Mouse (Mus musculus) CD4-positive, CD25-positive, alpha-beta regulatory T cell, adult 4 months (primary cell): ENCODE data around the gene Tnfsf13. TPM values are rescaled to one million over a fixed set of nuclear protein-coding genes. Genes with fewer than 3 reads are reported as not detected.

Experiments
- ATAC-seq: one replicate; pipeline ENCODE4 v1.8.0; 2017
- polyA plus RNA-seq, 2 experiments: library from polyadenylated mRNA; unstranded; fragments of 100-300 nt; shearing (Covaris generic); gene quantifications; one replicate each; pipeline ENCODE4 v1.2.1; 2017

The Tnfsf13 gene
- polyA plus RNA-seq, 2 experiments from 2014 or later: not detected

DNA sequence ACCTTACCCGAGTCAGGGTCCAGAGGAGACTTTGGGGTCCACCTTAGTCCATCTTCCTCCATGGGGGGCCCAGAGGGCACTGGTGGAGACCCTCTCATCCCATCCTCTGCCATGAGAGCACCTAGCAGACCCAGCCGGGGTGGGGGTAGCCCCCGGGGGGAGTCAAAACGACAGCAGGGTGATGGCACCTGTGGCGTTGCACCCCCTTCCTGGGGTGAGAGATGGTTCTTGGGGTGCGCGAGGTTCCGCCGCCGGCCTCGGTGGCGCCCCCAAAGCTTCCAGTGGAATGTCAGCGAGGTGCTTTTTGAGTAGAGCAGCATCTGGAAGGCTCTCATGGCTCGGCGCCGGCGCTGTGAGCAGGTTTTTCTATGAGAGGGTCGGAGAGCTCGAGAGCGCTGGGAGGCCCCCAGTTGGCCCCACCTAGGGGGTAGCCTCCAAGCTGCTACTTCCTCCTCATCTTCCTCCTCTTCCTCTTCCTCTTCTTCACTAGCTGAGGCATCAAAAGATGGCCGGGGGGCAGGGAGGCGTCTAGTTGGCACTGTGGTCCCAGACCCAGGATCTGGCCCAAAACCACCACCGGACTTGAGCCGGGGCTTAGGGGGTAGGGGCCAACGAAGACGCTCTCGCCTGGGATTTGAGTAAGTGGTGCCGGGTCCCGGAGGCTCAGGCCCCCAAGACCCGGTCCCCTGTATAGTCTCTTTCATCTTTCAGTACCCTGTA, 5.3 kb downstream of the Tnfsf13 start:
- ATAC-seq: no peak

DNA sequence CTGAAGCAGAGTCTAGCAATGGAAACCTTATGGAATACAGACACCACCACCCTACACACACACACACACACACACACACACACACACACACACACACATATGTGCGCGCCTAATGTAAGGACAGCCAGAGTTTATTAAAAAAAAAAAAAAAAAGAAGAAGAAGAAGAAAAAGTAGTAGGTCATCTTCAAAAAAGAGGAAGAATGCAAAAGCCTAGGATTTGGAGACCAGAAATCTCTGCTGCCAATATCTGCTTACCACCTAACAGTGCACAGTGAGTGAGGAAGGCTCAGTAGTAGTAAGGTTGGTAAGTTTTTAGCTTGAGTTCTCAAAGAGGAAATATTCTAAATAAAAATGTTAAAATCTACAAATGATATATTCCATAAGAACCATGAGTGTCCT, 6.4 kb downstream of the Tnfsf13 start:
- no peak for ATAC-seq

DNA sequence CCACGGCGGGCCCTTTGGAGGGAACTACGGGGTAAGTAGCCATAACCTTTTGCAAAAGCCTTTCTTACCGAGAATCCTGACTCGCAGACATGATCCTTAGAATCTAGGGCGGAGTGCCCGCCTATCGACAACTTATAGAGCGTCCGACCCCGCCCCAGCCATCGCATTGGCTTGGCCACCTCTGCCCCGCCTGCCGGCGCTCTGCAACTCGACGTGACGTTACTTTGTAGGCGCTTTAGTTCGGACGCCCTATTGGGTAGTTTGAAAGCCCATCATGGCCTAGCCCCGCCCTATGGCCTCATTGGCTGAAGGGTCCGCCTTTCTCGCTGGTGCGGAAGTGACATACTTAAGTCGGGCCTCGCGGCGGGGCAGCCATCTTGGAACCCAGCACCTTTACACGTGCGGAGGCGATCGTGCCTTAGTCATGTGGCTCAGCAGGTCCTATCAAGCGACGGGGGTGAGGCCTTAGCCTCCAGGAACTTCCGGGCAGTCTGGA, 13.3 kb downstream of the Tnfsf13 start, which contains the start of gene Eif4a1:
Gene Eif4a1, minus strand, starts transcription at position 213 of the 496 bp plus-strand sequence.
- ATAC-seq: peak; percentile 89

DNA sequence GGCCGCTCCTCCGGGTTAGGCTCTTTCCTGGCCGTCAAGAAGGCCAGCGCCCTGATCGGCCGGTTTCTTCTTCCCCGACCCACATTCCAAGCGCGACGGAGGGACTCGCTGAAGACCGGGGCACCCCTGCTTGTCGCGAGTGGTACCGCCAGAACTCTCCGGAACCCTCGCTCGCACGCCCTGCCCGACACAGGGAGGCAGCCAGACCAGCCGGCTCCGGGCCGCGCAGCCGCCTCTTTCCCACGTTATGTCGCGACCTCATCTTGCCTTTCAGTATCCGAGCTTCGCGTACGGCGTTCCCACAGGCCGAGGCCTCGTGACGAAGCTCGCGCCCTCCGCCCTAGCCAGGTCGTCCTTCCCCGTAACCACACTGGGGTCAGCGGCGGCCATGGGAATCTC, 13.9 kb downstream of the Tnfsf13 start:
- ATAC-seq: no peak

DNA sequence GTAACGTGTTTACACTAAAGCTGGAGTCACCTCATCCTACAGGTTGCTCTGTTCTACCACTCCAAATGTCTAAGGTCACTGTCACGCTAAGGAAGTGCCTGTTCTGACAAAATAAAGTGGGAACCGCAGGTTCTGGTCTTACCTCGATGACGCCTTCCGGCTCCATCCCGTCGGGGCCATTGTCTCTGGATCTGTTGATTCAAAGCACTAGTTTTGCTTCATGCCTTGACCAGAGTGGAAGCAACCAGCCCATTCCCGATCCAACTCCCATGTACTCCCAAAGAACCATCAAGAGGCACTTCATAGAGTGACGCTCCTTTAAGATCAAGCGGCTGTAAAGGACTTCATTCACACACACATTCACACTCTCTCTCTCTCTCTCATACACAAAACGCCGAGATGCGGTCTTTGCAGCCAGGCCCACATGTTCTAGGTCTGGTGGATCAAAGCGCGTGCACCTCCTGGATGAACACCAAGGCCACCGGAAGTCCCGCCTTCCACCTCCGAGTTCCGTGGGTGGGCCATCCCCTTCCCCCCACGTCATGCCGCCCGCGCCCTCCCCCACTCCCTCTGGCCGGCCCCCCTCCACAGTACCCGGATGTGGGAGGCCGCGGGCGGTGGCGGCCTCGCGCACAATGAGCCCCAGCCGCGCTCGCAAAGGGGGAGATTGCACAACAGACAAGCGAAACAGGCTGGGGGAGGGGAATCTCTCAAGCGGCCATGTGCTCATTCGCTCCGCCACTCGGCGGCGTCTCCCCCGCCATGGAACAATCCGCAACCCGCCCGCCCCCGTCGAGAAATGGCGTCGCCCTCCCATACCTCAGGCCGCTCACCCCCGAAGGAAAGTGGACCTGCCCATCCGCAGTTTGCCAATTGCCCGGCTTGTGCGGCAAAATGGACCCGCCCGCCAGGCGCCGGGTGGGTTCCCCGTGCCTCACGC, 14.5 kb downstream of the Tnfsf13 start:
- ATAC-seq: peak; percentile 60

DNA sequence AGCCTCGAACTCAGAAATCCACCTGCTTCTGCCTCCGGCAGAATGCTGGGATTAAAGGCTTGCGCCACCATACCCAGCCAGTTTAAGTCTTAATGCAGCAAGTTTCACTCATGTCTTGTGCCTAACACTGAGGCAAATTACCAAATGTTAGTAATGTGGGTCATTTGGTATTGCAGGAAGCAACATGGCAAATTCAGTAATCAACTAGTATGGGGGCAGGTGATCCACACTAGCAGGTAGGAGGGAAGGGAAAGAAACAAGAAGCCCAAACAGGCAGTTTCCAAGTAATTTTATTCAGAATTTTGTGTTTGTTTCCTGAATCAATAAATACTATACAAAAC, 18.9 kb downstream of the Tnfsf13 start:
- no peak for ATAC-seq

DNA sequence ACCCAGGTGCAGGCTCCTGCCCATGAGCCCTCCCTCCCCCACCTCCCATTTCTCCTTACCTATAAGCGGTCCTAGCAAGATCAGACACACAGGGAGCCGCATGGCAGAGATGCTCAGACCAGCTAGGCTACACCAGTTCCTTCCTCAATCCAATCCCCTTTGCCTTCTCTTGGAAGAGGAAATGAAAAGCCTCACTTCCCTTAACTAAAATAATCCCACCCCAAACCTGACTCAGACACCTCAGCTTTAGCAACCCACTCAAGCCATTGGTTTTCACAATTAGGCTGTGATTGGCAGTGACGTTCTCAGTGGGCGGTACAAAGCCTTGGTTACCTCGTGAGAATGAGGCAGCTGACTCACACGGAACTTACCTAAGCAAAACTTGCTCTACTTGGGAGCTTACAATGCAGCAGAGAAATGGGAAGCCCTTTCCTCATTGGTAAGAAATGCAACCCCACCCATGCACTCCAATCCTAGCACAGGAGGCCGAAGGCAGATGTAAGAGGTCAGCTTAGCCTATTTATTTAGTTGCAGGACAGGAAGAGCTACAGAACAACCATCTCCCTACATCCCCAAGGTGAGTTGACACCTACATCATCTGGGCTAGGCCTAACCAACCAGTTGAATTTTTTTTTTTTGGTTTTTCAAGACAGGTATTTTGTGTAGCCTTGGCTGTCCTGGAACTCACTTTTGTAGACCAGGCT, 19.5 kb downstream of the Tnfsf13 start, which contains the start of gene Cd68:
Gene Cd68, minus strand, starts transcription at position 193 of the 704 bp plus-strand sequence.
- no peak for ATAC-seq

DNA sequence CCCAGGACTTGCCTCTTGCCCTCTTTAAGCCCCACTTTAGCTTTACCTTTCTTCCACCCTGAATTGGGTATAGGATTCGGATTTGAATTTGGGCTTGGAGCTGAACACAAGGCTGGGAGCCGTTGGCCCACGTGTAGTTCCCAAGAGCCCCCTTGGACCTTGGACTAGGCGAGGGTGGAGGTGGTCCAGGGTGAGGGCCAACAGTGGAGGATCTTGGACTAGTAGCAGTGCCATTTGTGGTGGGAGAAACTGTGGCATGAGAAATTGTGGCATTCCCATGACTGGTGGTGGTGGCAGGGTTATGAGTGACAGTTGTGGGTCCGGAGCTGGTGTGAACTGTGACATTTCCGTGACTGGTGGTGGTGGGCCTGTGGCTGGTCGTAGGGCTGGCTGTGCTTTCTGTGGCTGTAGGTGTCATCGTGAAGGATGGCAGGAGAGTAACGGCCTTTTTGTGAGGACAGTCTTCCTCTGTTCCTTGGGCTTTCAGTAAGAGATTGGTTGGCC, 20.1 kb downstream of the Tnfsf13 start:
- no peak for ATAC-seq

DNA sequence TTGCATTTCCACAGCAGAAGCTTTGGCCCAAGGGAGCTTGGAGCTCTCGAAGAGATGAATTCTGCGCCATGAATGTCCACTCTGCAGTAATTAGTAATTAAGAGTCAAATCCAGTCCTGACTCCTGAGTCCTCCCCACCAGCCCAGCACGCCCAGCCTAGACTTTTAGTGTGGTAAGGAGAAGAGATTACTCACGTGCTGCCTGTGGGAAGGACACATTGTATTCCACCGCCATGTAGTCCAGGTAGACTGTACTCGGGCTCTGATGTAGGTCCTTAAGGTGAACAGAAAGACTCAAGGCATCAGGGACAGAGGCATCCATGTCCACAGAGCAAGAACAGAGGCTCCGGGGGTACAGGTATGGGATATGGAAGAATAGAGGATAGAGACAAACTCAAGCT, 20.7 kb downstream of the Tnfsf13 start:
- no peak for ATAC-seq

DNA sequence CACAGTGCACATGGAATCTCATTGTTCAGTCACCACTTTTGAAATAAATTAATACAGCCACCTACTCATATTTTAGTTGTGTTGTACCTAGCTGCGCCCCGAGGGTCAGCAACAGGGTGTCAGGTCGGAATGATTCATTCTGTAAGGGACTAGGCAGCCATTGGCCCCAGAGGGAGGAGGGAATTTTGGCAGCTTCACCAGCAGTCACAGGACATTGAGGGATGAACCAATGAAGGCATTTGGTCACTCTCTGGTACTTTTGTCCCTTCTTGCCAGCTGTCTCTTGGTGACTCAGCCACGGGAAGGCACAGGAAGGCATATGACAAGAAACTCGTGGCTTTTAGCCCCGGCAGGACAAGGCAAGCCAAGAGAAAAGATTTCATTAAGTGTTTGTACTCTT, 21.8 kb downstream of the Tnfsf13 start:
- ATAC-seq: no peak

DNA sequence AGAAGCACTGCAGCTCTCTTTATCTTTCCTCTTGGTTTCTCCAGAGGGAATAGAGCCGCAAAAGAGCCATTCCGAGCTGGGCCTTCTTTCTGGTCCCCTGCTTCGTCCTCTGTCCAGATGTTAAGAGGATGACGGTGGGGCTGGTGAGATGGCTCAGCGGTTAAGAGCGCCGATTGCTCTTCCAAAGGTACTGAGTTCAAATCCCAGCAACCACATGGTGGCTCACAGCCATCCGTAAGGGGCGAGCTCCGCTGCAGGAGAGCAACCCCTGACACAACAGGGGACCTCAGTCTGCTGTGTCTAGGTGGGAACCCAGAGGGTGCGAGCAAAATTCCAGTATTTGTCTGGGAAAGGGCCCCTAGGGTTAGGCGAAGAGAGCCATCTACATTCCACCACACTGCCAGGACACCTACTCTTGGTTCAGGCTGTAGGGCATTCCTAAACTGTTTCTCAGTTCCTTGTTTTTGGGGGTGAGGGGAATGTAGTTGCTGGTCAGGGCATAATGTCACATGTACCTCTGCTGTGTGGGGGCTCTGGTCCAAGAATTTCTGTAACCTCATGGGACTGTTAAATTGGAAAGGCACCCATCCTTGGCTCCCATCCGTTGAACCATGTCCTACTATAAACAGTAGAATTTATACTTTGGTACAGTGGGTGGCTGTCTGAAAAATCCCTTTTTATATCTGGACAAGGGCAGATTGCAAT, 22.5 kb downstream of the Tnfsf13 start:
- no peak for ATAC-seq

DNA sequence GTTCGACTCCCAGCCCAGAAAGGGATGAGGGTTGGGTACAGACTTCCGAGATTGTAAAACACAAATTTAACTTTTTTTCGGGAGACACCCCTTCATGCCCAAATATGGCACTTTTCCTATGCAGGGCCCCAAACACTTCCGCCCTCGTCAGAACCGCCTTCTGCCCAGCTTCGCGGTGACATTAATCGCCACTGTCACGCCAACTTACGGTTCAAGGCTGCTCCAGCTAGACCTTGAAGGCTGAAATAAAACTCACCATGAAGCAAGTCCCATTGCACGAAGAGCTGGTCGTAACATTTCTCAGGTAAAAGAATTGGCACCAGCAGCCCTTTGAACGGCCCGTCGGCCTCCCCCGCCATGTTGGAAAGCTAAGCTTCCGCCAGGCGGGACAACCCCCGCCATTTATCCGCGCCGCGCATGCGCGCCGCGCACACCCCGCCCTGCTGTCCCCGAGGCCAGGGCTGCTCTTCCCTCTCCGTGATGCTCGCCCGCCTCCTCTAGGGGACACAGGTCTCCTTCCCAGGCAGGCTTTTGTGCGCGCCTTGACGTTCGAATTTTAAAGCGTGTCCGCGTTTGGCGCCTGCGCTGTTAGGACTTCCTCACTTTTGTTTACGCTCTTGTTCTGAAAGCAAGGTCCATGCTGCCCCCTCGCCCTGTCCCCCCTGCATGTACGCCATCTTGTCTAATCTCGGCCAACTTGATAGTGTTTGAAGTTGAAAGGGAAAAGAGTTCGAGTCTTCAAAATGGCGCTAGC, 23.2 kb downstream of the Tnfsf13 start, which contains the start of gene Mpdu1:
Gene Mpdu1, minus strand, starts transcription at position 430 of the 754 bp plus-strand sequence.
- peak; percentile 89 for ATAC-seq

DNA sequence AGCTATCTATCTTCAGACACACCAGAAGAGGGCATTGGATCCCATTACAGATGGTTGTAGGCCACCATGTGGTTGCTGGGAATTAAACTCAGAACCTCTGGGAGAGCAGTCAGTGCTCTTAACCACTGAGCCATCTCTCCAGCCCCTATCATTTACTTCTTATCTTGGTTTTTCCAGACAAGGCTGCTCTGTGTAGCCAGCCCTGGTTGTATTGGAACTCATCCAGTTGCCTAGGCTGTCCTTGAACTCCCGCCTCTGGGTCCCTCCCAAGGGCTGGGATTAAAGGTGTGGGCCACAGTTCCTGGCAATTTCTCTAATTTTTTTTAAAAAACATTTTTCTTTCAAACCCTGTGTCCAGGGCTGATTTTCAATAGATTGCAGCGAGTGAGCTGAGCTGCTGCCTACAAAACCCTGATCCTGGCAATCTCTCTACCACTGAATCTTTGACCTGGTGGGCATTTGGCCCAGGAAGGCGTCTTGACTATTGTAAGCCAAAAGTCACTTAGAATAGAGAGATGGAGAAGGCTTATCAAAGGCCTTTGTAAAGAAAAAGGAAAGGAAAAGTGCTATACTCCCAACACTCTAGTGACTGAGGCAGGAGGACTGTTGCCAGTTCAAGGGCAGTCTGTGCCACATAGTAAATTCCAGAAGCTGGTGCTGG, 24.2 kb downstream of the Tnfsf13 start:
- ATAC-seq: no peak

DNA sequence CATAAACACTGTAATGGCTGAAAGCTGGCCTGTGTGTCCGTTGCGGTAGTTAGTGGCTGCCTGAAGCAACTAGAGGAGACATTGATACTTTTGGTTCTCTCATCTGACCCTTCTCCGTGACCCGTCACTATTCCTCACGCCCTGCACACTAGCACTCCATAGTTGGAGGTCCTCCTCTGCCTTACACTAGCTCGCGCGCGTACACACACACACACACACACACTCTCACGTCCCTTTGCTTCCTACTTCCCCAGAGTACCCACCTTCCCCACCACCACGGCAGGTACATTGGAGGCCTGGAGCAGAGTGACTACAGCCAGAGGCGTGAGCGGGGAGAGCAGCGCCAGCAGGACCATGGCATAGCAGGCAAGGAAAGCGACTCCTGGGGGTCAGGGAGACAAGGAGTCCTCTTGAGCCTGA, 28.1 kb downstream of the Tnfsf13 start:
- ATAC-seq: no peak

DNA sequence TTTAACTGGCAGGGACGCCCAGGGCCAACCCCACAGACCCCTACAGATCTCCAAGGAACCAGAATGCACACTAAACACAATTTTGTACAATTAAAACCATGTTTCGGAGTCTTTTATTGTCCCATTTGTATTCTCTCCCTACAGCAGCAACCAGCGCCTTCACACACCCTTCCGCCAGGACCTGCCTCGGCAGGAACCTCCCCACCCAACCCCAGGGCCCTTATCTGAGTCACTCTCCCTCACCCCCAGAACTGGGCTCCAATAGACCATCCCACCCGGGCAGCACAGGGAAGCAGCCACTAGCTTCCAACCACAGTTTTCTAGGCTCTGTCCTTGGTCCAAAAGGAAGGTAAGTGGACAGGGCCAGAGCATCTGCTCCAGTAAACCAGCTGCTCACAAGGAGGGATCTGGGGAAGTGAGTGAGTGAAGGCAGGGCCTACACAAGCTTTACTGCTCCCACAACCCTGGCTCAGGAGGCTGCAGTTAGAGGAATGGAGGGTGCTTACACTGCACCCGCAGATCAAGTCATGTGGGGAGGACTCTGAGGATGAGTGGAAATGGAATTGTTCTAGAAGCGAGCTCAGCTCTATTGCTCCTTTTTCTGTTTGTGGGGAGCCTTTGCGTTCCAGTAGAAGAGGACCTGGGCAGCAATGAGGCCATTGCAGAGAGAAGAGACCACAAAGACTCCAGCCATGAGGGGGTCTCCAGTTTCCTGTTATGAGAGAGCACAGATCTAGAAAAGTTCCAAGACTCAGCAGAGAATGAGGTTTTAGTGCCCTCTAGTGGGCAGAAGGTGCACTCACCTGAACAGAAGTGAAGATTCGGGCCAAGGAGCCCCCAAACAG, 28.7 kb downstream of the Tnfsf13 start:
- ATAC-seq: peak; percentile 45

DNA sequence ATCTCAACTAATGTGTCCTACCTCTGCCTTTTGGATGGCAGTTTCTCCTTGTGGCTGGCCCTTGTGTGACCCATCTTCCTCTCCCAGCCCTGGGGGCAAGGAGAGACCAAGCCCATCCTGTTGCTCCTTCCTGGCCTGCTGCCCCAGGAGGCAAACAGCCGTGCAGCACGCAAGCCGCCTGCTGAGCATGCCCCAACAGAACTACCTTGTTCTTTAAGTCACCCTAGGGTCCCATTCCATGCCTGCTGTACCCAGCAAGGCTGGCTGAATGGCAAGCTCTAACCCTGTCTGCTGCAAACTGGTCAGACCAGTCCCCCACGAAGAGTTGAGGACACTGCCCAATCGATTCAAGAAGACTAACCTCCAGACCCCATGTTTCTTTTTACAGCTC, 29.5 kb downstream of the Tnfsf13 start:
- no peak for ATAC-seq

DNA sequence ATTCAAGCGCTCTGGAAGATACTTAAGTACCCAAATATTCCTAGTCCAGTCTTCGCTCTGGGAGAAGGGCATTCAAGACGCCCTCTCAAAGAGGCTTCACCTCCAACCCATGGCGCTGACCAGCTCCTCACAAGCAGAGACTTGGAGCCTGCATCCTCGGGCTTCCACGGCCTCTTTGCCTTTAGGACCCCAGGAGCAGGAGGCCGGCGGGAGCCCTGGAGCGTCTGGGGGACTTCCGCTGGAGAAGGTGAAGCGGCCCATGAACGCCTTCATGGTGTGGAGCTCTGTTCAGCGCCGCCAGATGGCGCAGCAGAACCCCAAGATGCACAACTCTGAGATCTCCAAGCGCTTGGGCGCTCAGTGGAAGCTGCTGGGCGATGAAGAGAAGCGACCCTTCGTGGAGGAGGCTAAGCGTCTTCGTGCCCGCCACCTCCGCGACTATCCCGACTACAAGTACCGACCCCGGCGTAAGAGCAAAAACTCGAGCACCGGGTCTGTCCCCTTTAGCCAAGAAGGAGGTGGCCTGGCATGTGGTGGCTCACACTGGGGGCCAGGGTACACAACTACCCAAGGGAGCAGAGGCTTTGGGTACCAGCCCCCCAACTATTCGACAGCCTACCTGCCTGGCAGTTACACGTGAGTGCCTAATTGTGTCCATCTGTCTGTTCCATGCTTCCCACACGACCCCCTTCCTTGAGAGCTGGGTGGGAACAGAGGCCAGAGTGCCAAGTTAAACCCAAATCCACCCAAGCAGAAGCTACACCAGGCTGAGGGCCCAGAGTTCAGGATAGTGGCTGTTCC, 30.1 kb downstream of the Tnfsf13 start, which contains the start of gene Sox15:
Gene Sox15, plus strand, starts transcription at position 51 of the 801 bp plus-strand sequence.
- ATAC-seq: no peak

DNA sequence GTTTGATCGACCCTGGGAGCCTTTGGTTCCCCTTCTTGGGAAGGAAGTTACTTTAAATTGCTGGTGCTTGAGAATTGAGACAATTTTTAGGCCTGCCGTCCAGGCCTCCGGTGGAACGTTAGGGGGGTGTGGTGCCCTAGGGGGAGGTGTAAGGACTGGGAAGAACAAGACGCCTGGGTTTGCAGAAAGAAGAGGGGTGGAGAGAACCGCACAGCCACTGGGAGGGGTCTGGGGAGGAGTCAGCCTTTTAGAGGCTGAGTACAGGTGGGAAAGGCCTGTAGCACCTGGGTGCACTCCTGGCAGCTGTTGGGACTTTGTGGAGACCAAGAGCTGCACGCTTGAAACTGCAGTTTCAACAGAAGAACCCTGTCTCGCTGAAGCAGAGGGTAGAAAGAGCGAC, 30.8 kb downstream of the Tnfsf13 start:
- ATAC-seq: no peak

DNA sequence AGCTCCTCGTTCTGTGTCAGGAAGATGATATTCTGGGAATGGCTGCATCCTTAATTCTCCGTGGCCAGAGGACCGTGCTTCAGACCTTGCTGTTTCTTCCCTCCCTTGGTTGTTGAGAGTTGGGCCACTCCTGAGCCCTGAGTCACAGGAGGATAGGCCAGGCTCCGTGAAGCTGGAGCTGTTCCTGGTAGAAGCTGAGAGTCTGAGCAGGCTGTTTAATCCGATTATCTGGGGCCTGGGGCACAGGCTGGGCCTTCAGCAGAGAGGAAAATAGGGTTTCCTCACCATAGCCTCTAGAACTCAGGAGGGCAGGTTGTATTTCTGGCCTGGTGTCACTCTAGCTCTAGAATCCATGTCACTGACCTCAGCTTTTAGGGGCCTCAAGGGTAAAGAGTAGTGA, 32.2 kb downstream of the Tnfsf13 start:
- ATAC-seq: no peak
